9 mouse cellular contexts compared by ENCODE assay signal in the genomic region with DNA sequence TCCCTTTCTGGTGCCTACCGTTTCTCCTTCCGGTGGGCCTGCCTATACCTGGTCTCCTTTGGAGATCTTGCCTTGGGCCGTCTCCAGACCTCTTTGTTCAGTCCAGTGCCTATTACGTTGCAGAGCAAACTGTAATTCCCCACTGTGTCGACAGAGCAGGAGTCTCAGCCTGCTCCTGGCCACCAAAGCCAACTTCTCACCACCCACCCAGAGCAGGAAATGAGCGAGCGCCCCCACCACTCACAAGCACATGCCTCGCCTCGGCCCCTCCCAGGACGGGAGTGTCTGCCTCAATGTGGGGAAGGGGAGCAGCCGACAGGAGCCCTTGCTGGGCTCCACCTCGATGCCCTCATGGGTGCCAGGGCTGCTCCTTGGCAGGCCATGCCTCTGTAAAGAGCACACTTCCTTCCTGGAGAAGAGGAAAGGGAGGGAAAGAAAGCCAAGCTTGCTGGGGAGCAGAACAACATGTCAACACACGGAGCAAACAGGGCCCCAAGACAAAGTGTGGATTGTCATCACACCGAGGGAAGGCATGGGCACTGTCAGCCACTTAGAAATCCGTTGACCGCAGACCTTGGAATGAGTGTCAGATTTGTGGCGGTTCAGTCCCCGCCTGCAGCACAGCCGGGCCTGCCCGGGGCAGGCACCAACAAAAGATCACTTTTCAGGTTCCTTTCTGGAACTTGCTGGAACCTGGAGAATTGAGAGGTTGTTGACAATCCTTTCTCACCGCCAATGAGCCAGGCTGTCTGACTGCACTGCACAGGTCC. TPM values are rescaled to one million over a fixed set of nuclear protein-coding genes. Genes with fewer than 3 reads are reported as not detected.
DNase-seq lines count a peak whose midpoint lies in the region; ATAC-seq and TF ChIP-seq lines count a peak whose summit lies in the region.
"Had no signal": no experiment of that assay in that cellular context is flagged by ENCODE, and none has a peak within 500 bp of the region (broad histone marks: within the 10 kb centered on the region; RNA-seq: fewer than 3 reads in every experiment).

No protein-coding gene starts in this region.

- peaks cover 44% of the 10 kb centered on the region for H3K4me1 ChIP-seq in heart, adult 2 months (ENCODE audit: control insufficient read depth, insufficient read depth, low read length)
- H3K4me1 ChIP-seq in intestine, embryonic 15.5 days (replicated peaks) = peaks cover 50% of the 10 kb centered on the region

- H3K36me3 ChIP-seq in heart, adult 2 months (ENCODE audit: control insufficient read depth, insufficient read depth, low read length) = peaks cover 2% of the 10 kb centered on the region; the same call in 1 of the 2 replicates
- H3K36me3 ChIP-seq in intestine, embryonic 15.5 days = peaks cover 4% of the 10 kb centered on the region; the same call in 1 of the 2 replicates
- H3K36me3 ChIP-seq in myocyte (ENCODE audit: control insufficient read depth, insufficient read depth) = peaks cover 9% of the 10 kb centered on the region

- TF ChIP-seq POLR2A in heart, adult 2 months (IDR thresholded peaks at IDR 0.05; ENCODE audit: insufficient read depth, low read depth, low read length) = no peak
- TF ChIP-seq POLR2A in myocyte (IDR thresholded peaks at IDR 0.05; ENCODE audit: insufficient read length, low read depth) = peak; percentile 35

- no peak for TF ChIP-seq CTCF in heart, adult 2 months (IDR thresholded peaks at IDR 0.05)

- WGBS in heart, adult 2 months = 25% methylated on average over 21 of the region's 21 CpGs
- 55% methylated on average over 21 of the region's 21 CpGs for WGBS in intestine, embryonic 15.5 days

- H3K9ac ChIP-seq in heart, adult 2 months (ENCODE audit: low read depth, low read length) = 0 out of 2 replicates have a peak overlapping the region, but pooled peaks have one; percentile 19
- H3K9ac ChIP-seq in intestine, embryonic 15.5 days = no peak overlapping the region

- intact Hi-C loops in heart, adult 2 months (cut with DNase I) = loop anchor here (1.0 to 2.0 kb wide), 2 partner anchors 20 to 25 kb away; no protein-coding TSS in a partner anchor

- DNase-seq in heart, adult 2 months = peak in 1 of 2 experiments; percentile 52
- no peak for DNase-seq in heart, adult 18-20 months
- no peak for DNase-seq in retina, postnatal 1 day
- DNase-seq in ovary, postnatal 14 days (ENCODE audit: low spot score) = no peak
- DNase-seq in adrenal gland, postnatal 10 days = no peak

- H3K9me3 ChIP-seq in intestine, embryonic 15.5 days = no peaks in the 10 kb centered on the region

- H3K4me3 ChIP-seq in heart, adult 2 months = no peak overlapping the region
- H3K4me3 ChIP-seq in intestine, embryonic 15.5 days (replicated peaks) = no peak overlapping the region
- peak overlapping the region; percentile 23 for H3K4me3 ChIP-seq in myocyte

- no peaks in the 10 kb centered on the region for H3K27me3 ChIP-seq in heart, adult 2 months (ENCODE audit: control insufficient read depth, insufficient read depth, low read length)
- H3K27me3 ChIP-seq in intestine, embryonic 15.5 days (replicated peaks) = no peaks in the 10 kb centered on the region
- no peaks in the 10 kb centered on the region for H3K27me3 ChIP-seq in myocyte (ENCODE audit: control insufficient read depth, insufficient read depth, insufficient read length)
- H3K27me3 ChIP-seq: Patski had no signal

- H3K4me2 ChIP-seq in intestine, embryonic 15.5 days (replicated peaks) = 0 out of 2 replicates have a peak overlapping the region, but pooled peaks have one; percentile 12
- peak overlapping the region; percentile 73 for H3K4me2 ChIP-seq in myocyte (ENCODE audit: low read depth)

- H3ac ChIP-seq in myocyte (ENCODE audit: control insufficient read depth, insufficient read length) = peak overlapping the region; percentile 2

- H3K27ac ChIP-seq in heart, adult 2 months = peak overlapping the region; percentile 76
- peak overlapping the region; percentile 71 for H3K27ac ChIP-seq in intestine, embryonic 15.5 days

- ATAC-seq in activated CD4-positive, CD25-positive, alpha-beta regulatory T cell, adult 4 months = peak; percentile 24
- ATAC-seq in intestine, embryonic 15.5 days = peak; percentile 11; the same call in 1 of the 2 replicates

- no peaks in the 10 kb centered on the region for H3K79me2 ChIP-seq in heart, adult 2 months (replicated peaks; ENCODE audit: control insufficient read depth, insufficient read depth, low read length)
- H3K79me2 ChIP-seq in myocyte (ENCODE audit: control insufficient read depth, insufficient read depth) = no peaks in the 10 kb centered on the region

- no peak for TF ChIP-seq EP300 in heart, adult 2 months (IDR thresholded peaks at IDR 0.05; ENCODE audit: insufficient read depth, low read depth, low read length)

TF ChIP-seq in myocyte, 11 proteins besides CTCF, POLR2A, EP300 and RAD21:
- TF ChIP-seq MYOD1 (IDR thresholded peaks at IDR 0.05; ENCODE audit: control insufficient read depth in 1 of 3, insufficient read length in 2 of 3, low read depth in 2 of 3) (peak in 1 of 3 experiments; percentile 43), E2F4 (IDR thresholded peaks at IDR 0.05; ENCODE audit: insufficient read depth) (no peak), MAX (IDR thresholded peaks at IDR 0.05; ENCODE audit: low read depth) (no peak), MYOG (IDR thresholded peaks at IDR 0.05; ENCODE audit: control insufficient read depth in 1 of 3, insufficient read depth in 1 of 3, insufficient read length in 2 of 3, low read depth in 2 of 3) (peak in 1 of 3 experiments; percentile 59), POLR2AphosphoS2 (IDR thresholded peaks at IDR 0.05; ENCODE audit: insufficient read length, low read depth) (peak; percentile 40)

RNA-seq across cellular contexts. Expression of a gene that starts 22.0 kb away (rescaled TPM):
- 10 to 100 TPM; 39.2 to 39.8 TPM for total RNA-seq in heart, adult 2 months (2021)
- polyA plus RNA-seq in heart, adult 2 months (2012; rRNA removed) = 17.2 and 24.1 TPM in 2 replicates
- total RNA-seq in heart, adult 18-20 months (2021) = 10 to 100 TPM; 33.9 to 38.8 TPM
- polyA plus RNA-seq in activated CD4-positive, CD25-positive, alpha-beta regulatory T cell, adult 4 months (2017; shearing (Covaris generic)) = 10 to 100 TPM; 15.8 to 21.3 TPM
- 16.4 and 17.3 TPM in 2 replicates for polyA plus RNA-seq in intestine, embryonic 15.5 days (2015; fragmentation: Nextera tagmentation; extraction: Ambion mirVana)
- 42.3 TPM for polyA plus RNA-seq in myocyte (2012; fragmentation: generic; extraction: Trizol)
- total RNA-seq in adrenal gland, postnatal 10 days (2021) = 10 to 100 TPM; 37.9 to 41.6 TPM
